Mouse (Mus musculus): ENCODE measurements around the gene Ankrd34a. TPM values are rescaled to one million over a fixed set of nuclear protein-coding genes. Genes with fewer than 3 reads are reported as not detected.

Gene Ankrd34a
- total RNA-seq, 2 experiments from 2014 or later: 0.41 to 0.92 TPM

- DNase-seq: peak; percentile 89
- intact Hi-C loops (cut with DNase I): loop anchor here (1.0 kb wide), 1 partner anchor 19 kb away; the partner anchor contains the start of gene Txnip
- Histone ChIP-seq H3K4me3 (peak overlapping the region; percentile 63), H3K27ac (peak overlapping the region; percentile 99)
- TF ChIP-seq CTCF (IDR thresholded peaks at IDR 0.05): no peak
Measured at GRCm38 (mm10) chr3:96576005-96576658, 20.3 kb upstream of the Ankrd34a start.

DNA sequence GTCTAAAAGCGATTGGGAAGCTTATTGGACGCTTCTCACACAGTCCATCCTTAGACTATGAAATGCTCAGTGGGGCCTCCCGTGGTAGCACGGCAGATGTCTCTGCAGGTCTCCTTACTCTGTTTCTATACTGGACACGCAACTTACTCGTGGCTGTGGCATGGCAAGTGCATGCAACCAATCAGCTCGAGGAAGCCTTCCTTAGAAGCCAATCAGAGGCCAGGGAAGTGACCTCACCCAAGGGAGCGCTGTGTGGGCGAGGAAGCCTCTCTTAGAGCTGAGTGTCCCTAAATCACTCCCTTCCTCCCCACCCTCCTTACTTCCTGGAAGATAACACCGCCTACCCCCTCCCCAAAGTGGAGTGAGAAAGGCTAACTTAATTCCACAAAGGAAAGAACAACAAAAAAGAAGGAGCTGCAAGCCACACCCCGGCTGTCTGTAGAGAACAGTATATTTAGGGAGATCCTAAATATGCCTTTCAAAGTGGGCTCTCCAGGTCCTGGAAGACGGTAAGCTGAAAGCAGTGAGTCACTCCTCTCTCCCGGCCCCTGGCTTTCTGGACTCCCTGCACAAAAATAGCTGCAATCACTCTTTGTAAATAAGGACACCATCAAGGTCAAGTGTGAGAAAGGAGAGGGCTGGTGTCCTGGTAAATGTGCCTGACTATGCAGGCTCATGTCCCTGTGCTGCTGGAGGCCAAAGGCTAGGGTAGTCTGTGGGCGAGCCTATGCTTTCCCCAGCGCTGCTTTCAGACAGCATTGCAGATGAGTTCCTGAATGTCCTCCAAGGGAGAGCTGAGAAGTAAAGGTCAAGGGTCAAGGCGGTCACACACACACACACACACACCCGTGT is 19.5 kb upstream of the Ankrd34a start, which contains the start of gene Gm16253:
TSS of gene Gm16253 (plus strand) at position 295 of the 852 bp plus-strand sequence.
- peak; percentile 27; the same call in 1 of the 2 replicates for TF ChIP-seq CTCF (IDR thresholded peaks at IDR 0.05)
- peak; percentile 94 for DNase-seq
- intact Hi-C loops (cut with DNase I): loop anchor here (1.0 kb wide), 1 partner anchor 20 kb away; the partner anchor contains the start of gene Txnip
- H3K4me3 ChIP-seq: peak within 1 kb of the TSS; percentile 63
- H3K27ac ChIP-seq: peak within 1 kb of the TSS; percentile 99

DNA sequence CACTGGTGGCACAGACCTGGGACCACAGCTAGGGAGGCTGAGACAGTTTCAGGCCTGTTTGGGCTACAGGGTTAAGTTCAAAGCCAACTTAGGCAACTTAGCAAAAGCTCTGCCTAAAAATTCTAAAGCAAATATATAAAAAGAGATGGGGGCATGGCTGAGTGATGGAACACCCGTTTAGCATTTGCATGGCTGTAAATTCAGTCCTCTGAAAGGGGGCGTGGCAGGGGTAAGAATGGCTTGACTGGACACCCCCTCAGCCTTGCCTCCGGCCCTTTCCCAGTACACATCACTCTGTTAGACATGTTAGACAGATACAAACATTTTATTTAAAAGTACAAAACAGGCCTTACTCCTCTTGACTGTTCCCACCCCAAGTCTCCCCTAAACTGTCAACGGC is 18.9 kb upstream of the Ankrd34a start:
- H3K27ac ChIP-seq: peak overlapping the region; percentile 99
- no peak for DNase-seq
- no peak for TF ChIP-seq CTCF (IDR thresholded peaks at IDR 0.05)
- peak overlapping the region; percentile 63 for H3K4me3 ChIP-seq
- intact Hi-C loops (cut with DNase I): no loop called here

- Histone ChIP-seq H3K27ac (peak overlapping the region; percentile 99), H3K4me3 (peak overlapping the region; percentile 5; the same call in 1 of the 2 replicates)
- DNase-seq: no peak
- intact Hi-C loops (cut with DNase I): no loop called here
- TF ChIP-seq CTCF (IDR thresholded peaks at IDR 0.05): no peak
Measured at GRCm38 (mm10) chr3:96578561-96579238, 17.7 kb upstream of the Ankrd34a start.

DNA sequence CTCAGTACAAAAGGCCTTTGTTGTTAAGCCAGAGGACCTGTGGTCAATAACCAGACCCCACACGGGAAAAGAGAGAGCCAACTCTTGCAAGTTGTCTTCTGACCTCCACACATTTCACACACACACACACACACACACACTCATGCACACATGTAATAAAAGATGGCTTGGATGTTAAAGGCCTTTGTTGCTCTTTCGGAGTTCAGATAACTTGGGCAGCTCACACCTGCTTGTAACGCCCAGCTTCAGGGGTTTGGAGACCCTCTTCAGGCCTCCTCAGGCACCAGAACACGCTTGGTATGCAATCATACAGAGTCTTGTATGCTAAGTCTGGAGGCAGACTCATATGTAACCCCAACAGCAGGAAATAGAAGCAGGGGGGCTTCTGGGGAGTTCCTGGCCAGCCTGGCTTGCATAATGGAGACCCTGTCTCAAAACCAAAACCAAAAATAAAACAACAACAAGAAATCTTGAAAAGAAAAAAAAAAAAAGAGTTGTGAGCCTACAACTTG is 17.1 kb upstream of the Ankrd34a start:
- intact Hi-C loops (cut with DNase I): no loop called here
- peak overlapping the region; percentile 51 for H3K4me3 ChIP-seq
- TF ChIP-seq CTCF (IDR thresholded peaks at IDR 0.05): no peak
- H3K27ac ChIP-seq: peak overlapping the region; percentile 99
- no peak for DNase-seq

DNA sequence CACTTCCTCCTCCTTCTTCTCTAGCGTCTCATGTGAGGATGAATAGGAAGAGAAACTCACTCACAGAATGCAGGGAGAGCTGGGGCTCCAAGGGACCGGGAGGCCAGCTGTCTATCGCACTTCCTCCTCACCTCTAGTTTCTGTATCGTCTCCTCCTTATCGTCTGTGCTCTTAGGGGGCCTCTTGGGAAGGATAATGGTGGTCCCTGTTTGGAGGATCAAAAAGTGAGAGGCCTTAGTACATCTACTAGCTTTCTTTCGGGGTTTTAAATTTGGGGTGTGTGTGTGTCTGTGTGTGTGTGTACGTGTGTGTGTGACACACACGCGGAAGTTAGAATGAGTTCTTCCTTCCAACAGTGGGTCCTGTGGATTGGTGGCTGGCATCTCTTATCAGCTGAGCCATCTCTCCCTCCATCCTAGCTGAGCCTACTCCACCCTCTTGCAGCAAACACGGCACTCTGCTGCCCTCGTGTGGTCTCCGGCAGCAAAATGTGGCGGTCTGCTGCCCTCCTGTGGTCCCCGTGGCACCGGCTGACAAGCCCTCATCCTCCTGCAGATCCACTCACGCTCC is 16.5 kb upstream of the Ankrd34a start:
- H3K27ac ChIP-seq: peak overlapping the region; percentile 99
- peak overlapping the region; percentile 51 for H3K4me3 ChIP-seq
- intact Hi-C loops (cut with DNase I): loop anchor here (1.0 to 2.0 kb wide), 3 partner anchors 29 to 59 kb away; no protein-coding TSS in a partner anchor

DNA sequence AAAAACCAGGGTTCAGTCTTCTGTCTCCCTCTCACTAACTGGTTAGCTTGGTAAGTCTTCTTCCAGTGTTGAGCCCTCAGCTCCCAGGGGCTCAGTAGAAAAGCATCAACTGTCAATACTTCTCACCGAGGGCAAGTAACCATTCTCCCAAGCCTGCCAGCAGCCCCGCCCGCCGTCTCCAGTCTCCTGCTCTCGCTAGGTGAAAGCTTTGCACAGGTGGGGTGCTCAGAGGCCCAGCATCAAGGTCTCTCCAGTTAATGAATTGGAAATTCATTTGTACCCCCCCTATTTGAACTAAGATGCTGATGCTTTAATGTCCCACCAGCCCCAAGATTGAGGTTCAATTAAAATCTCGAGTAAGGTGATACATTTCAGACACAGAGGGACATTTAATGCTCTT is 15.3 kb upstream of the Ankrd34a start:
- intact Hi-C loops (cut with DNase I): loop anchor here (2.0 kb wide), 1 partner anchor 58 kb away; no protein-coding TSS in a partner anchor

More for the DNA sequence above, 16.5 kb upstream of the Ankrd34a start:
- TF ChIP-seq CTCF (IDR thresholded peaks at IDR 0.05): no peak
- peak; percentile 93 for DNase-seq

GRCm38 (mm10) chr3:96581771-96582515 is 14.5 kb upstream of the Ankrd34a start:
- no peak overlapping the region for H3K4me3 ChIP-seq
- intact Hi-C loops (cut with DNase I): loop anchor here (2.0 kb wide), 1 partner anchor 57 kb away; no protein-coding TSS in a partner anchor
- no peak overlapping the region for H3K27ac ChIP-seq
- no peak for TF ChIP-seq CTCF (IDR thresholded peaks at IDR 0.05)
- DNase-seq: no peak

More for the DNA sequence above, 15.3 kb upstream of the Ankrd34a start:
- H3K27ac ChIP-seq: no peak overlapping the region
- no peak overlapping the region for H3K4me3 ChIP-seq
- DNase-seq: no peak
- no peak for TF ChIP-seq CTCF (IDR thresholded peaks at IDR 0.05)

GRCm38 (mm10) chr3:96583386-96583785 is 13.1 kb upstream of the Ankrd34a start:
- H3K4me3 ChIP-seq: no peak overlapping the region
- intact Hi-C loops (cut with DNase I): no loop called here
- no peak for TF ChIP-seq CTCF (IDR thresholded peaks at IDR 0.05)

DNA sequence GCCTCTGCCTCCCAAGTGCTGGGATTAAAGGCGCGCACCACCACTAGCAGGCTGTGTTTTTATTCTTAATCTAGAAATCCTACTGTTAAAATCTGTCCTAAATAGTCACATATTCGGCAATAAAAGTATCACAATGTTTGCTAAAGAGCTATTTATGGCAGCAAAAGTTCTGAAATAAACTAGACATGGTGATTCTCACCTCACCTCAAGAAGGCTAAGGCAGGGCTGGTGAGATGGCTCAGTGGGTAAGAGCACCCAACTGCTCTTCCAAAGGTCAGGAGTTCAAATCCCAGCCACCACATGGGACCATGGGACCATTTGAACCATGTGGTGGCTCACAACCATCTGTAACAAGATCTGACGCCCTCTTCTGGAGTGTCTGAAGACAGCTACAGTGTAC is 5.8 kb upstream of the Ankrd34a start:
- intact Hi-C loops (cut with DNase I): no loop called here
- no peak for TF ChIP-seq CTCF (IDR thresholded peaks at IDR 0.05)
- no peak for DNase-seq
- H3K4me3 ChIP-seq: no peak overlapping the region
- H3K27ac ChIP-seq: no peak overlapping the region

More at GRCm38 (mm10) chr3:96583386-96583785, 13.1 kb upstream of the Ankrd34a start:
- DNase-seq: no peak
- no peak overlapping the region for H3K27ac ChIP-seq

DNA sequence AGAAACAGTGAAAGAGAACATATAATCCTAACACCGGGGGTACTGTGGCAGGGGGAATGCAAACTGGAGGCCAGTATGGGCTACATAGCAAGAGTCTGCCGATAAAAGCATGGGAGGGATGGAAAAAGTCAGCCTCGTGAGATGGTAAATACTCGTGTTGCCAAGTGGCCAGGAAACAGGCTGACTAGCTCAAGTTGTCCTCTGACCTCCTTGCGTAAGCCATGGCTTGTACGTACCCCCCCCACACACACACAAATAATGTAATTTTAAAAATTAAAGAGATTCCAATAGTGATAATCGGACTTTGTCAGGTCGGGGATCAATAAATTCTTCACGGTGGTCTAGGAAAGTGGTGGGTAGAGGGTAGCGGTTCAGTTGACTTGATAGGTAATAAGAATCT is 3.1 kb upstream of the Ankrd34a start:
- Histone ChIP-seq H3K27ac (peak overlapping the region; percentile 98), H3K4me3 (peak overlapping the region; percentile 95)
- intact Hi-C loops (cut with DNase I): no loop called here
- no peak for TF ChIP-seq CTCF (IDR thresholded peaks at IDR 0.05)
- DNase-seq: peak; percentile 58

All from gastrocnemius, adult 2 months (tissue).